Mouse (Mus musculus) lung, postnatal 0 days (tissue): ENCODE results near the gene Tiparp. TPM values are rescaled to one million over a fixed set of nuclear protein-coding genes. Genes with fewer than 3 reads are reported as not detected.

Experiments used
- ATAC-seq: fragments of 200-750 bp; cut with Nextera tagmentation; 2 replicates; pipeline ENCODE4 v1.8.0; 2017; ENCODE audit warnings: moderate library complexity
- DNase-seq: peaks from one replicate; pipeline ENCODE4 v3.0.0-alpha.2; 2016; ENCODE audit warnings: low spot score
- H3K27ac ChIP-seq: fragments of 300-500 bp; sonication (generic); 2 replicates; pipeline ENCODE4 v1.5.1; 2014; ENCODE audit warnings: antibody characterized with exemption, mild to moderate bottlenecking, low read length, mixed read lengths
- H3K27me3 ChIP-seq: fragments of 300-500 bp; sonication (generic); replicated peaks from 2 replicates; pipeline ENCODE4 v1.6.1; 2014; ENCODE audit warnings: low read length, mixed read lengths; ENCODE audit not compliant: insufficient read depth
- H3K36me3 ChIP-seq: fragments of 300-500 bp; sonication (generic); 2 replicates; pipeline ENCODE4 v1.6.1; 2014; ENCODE audit warnings: low read length, mixed read lengths; ENCODE audit not compliant: insufficient read depth
- H3K4me1 ChIP-seq: fragments of 300-500 bp; sonication (generic); 2 replicates; pipeline ENCODE4 v1.6.1; 2014; ENCODE audit warnings: antibody characterized with exemption, low read depth, low read length, mixed read lengths; ENCODE audit not compliant: insufficient read depth
- H3K4me2 ChIP-seq: fragments of 300-500 bp; sonication (generic); replicated peaks from 2 replicates; pipeline ENCODE4 v1.6.1; 2014; ENCODE audit warnings: low read depth, mild to moderate bottlenecking, low read length, moderate library complexity, mixed read lengths
- H3K4me3 ChIP-seq: fragments of 300-500 bp; sonication (generic); 2 replicates; pipeline ENCODE4 v1.5.1; 2014; ENCODE audit warnings: low read depth, low read length
- H3K9ac ChIP-seq: fragments of 300-500 bp; sonication (generic); replicated peaks from 2 replicates; pipeline ENCODE4 v1.6.1; 2014; ENCODE audit warnings: low read depth, mild to moderate bottlenecking
- H3K9me3 ChIP-seq: fragments of 300-500 bp; sonication (generic); 2 replicates; pipeline ENCODE4 v1.6.1; 2016; ENCODE audit warnings: low read length, mixed read lengths
- CTCF ChIP-seq: IDR thresholded peaks from 2 replicates; pipeline ENCODE4 v1.5.1; 2016; ENCODE audit warnings: antibody characterized with exemption, mild to moderate bottlenecking
- EP300 ChIP-seq: IDR thresholded peaks from 2 replicates; pipeline ENCODE4 v1.6.1; 2016; ENCODE audit warnings: antibody characterized with exemption, mild to moderate bottlenecking, control low read depth
- WGBS: fragments of 180-500 bp; shearing (Covaris S2); extraction: QIAGEN DNeasy Blood & Tissue Kit; methylation state at CpG from one replicate; pipeline ENCODE4 v1.1.7; 2014; 5-methylcytosine and 5-hydroxymethylcytosine counted together
- polyA plus RNA-seq: library from polyadenylated mRNA; unstranded; fragments of >200 nt; fragmentation: Nextera tagmentation; extraction: Ambion mirVana; gene quantifications from 2 replicates; pipeline ENCODE4 v1.2.1, GENCODE M21; 2015

Tiparp gene
- polyA plus RNA-seq, 1 experiment from 2014 or later = 45.1 TPM

DNA sequence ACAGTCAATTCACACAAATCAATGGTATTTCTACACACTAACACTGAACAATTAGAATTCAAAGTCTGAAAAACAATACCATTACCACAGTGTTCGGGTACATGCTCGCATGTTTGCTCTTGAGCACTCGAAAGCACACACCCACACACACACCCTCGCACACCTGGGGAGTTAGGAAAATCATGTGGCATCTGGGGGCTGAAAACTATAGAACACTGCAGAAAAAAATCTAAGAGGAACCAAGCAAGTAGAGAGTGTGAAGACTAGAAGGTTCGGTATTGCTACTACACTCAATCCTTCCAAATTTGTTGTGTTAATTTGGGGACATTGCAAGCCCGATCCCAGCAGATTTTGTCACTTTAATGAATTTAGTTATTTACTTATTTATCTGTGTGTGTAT, 64.6 kb downstream of the Tiparp start:
- Histone ChIP-seq H3K27ac (no peak overlapping the region), H3K27me3 (no peaks in the 10 kb centered on the region), H3K4me1 (no peaks in the 10 kb centered on the region), H3K9me3 (no peaks in the 10 kb centered on the region), H3K36me3 (no peaks in the 10 kb centered on the region), H3K4me3 (no peak overlapping the region), H3K9ac (no peak overlapping the region), H3K4me2 (no peak overlapping the region)
- no peak for TF ChIP-seq CTCF
- no peak for TF ChIP-seq EP300
- DNase-seq (no peak), ATAC-seq (no peak)
- 76% methylated on average over 6 of the region's 6 CpGs for WGBS

DNA sequence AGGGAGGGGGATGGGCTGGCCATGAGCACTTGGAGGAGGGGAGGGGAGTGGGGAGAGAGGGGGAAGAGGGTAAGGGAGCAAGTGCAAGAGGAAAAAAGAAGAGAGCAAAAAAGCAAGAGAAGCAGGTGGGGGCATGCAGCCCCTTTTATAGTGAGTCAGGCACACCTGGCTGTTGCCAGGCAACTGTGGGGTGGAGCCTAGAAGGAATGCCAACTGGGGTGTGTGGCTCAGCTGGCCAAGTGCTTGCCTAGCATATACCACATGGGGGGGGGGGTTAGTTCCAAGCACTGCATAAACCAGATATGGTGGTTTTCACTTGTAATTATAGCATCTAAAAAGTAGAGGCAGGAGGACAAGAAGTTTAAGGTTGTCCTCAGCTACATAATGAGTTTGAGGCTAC, 66.3 kb downstream of the Tiparp start:
- no peaks in the 10 kb centered on the region for H3K36me3 ChIP-seq
- peak; percentile 22 for DNase-seq

GRCm38 (mm10) chr3:65595196-65595595, 67.0 kb downstream of the Tiparp start:
- H3K27me3 ChIP-seq = no peaks in the 10 kb centered on the region
- TF ChIP-seq CTCF (no peak), EP300 (no peak)
- no peaks in the 10 kb centered on the region for H3K9me3 ChIP-seq
- no peaks in the 10 kb centered on the region for H3K4me1 ChIP-seq
- H3K4me3 ChIP-seq = no peak overlapping the region
- no peak for ATAC-seq
- DNase-seq = no peak
- no peak overlapping the region for H3K4me2 ChIP-seq
- no peaks in the 10 kb centered on the region for H3K36me3 ChIP-seq
- WGBS = 59% methylated on average over 3 of the region's 3 CpGs
- H3K9ac ChIP-seq = no peak overlapping the region
- H3K27ac ChIP-seq = no peak overlapping the region

More for the DNA sequence above, 66.3 kb downstream of the Tiparp start:
- no peak overlapping the region for H3K4me3 ChIP-seq
- ATAC-seq = peak; percentile 73
- no peaks in the 10 kb centered on the region for H3K27me3 ChIP-seq
- H3K4me1 ChIP-seq = no peaks in the 10 kb centered on the region
- no peak overlapping the region for H3K4me2 ChIP-seq
- H3K27ac ChIP-seq = no peak overlapping the region
- no peaks in the 10 kb centered on the region for H3K9me3 ChIP-seq
- TF ChIP-seq CTCF = no peak
- no peak for TF ChIP-seq EP300
- no peak overlapping the region for H3K9ac ChIP-seq

- no peak for DNase-seq
- Histone ChIP-seq H3K27me3 (no peaks in the 10 kb centered on the region), H3K9me3 (no peaks in the 10 kb centered on the region), H3K36me3 (no peaks in the 10 kb centered on the region), H3K9ac (no peak overlapping the region), H3K4me3 (no peak overlapping the region), H3K4me1 (no peaks in the 10 kb centered on the region), H3K4me2 (no peak overlapping the region), H3K27ac (no peak overlapping the region)
- TF ChIP-seq CTCF (no peak), EP300 (no peak)
- WGBS = 62% methylated on average over 7 of the region's 7 CpGs
- ATAC-seq = no peak
Measured at GRCm38 (mm10) chr3:65598071-65598830, 70.0 kb downstream of the Tiparp start.

DNA sequence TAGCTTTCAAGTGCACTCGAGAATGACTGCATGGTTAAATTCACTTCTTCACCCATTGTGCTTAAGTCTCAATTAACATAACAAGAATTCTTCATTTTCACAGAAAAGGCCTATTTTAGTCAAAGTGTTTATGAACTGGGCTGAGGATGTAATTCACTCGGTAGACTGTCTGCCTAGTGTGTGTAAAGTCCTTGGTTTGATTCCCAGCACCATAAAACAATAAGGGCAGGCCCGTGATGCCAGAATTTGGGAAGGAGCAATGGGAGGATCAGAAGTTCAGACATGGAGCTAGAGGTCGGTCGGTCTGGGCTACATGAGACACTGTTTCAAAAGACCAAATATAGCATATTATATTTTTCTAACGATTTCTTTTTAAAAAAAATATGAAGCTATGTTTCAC, 70.9 kb downstream of the Tiparp start:
- ATAC-seq = no peak
- Histone ChIP-seq H3K4me1 (no peaks in the 10 kb centered on the region), H3K9me3 (no peaks in the 10 kb centered on the region), H3K27me3 (no peaks in the 10 kb centered on the region), H3K4me3 (no peak overlapping the region), H3K36me3 (no peaks in the 10 kb centered on the region), H3K9ac (no peak overlapping the region), H3K27ac (no peak overlapping the region), H3K4me2 (no peak overlapping the region)
- TF ChIP-seq EP300 (no peak), CTCF (no peak)
- 79% methylated on average over 6 of the region's 6 CpGs for WGBS
- no peak for DNase-seq

- H3K9ac ChIP-seq = no peak overlapping the region
- DNase-seq (no peak), ATAC-seq (no peak)
- H3K27me3 ChIP-seq = no peaks in the 10 kb centered on the region
- no peak overlapping the region for H3K4me3 ChIP-seq
- H3K27ac ChIP-seq = no peak overlapping the region
- TF ChIP-seq CTCF (no peak), EP300 (no peak)
- H3K4me2 ChIP-seq = no peak overlapping the region
- H3K9me3 ChIP-seq = no peaks in the 10 kb centered on the region
- WGBS = 48% methylated on average over 8 of the region's 8 CpGs
- H3K4me1 ChIP-seq = no peaks in the 10 kb centered on the region
- H3K36me3 ChIP-seq = no peaks in the 10 kb centered on the region
Measured at GRCm38 (mm10) chr3:65601291-65602050, 73.3 kb downstream of the Tiparp start.
